8 mouse cellular contexts compared by ENCODE assay signal in genomic region chr13:38503137-38503849, GRCm38 (mm10). TPM values are rescaled to one million over a fixed set of nuclear protein-coding genes. Genes with fewer than 3 reads are reported as not detected.
A peak's percentile ranks its signal among the peaks of the same experiment; 100 is the strongest.
DNase-seq lines count a peak whose midpoint lies in the region; ATAC-seq lines count a peak whose summit lies in the region.

No protein-coding gene starts in this region.

- peak; percentile 38 to 40 for DNase-seq in heart, postnatal 14 days
- DNase-seq in heart, postnatal 25 days (ENCODE audit: low spot score): no peak
- DNase-seq in CD4-positive helper T cell, adult 2 months (ENCODE audit: low read depth, low spot score): peak; percentile 72
- DNase-seq in adrenal gland, postnatal 4 days (ENCODE audit: low spot score in 2 of 2): peak; percentile 30 to 47
- no peak for DNase-seq in layer of hippocampus, adult 9-11 months
- no peak for DNase-seq in cerebellum, postnatal 36 days
- no peak for DNase-seq in left cerebral cortex, adult 18-20 months (ENCODE audit: low spot score in 2 of 2)

- intact Hi-C loops in heart, postnatal 14 days (cut with DNase I): loop anchor here (10.0 kb wide), 1 partner anchor 438 kb away; no protein-coding TSS in a partner anchor
- intact Hi-C loops in heart, postnatal 25 days (cut with DNase I): no loop called here

- ATAC-seq in megakaryocyte progenitor cell, adult 5-6 weeks (replicated peaks; ENCODE audit: poor library complexity): peak; percentile 81

RNA-seq across cellular contexts. Expression of gene Txndc5, which starts 25.3 kb away (rescaled TPM):
- 10 to 100 TPM; 42.0 to 42.3 TPM for total RNA-seq in heart, postnatal 14 days (2021)
- 10 to 100 TPM; 32.3 to 37.4 TPM for total RNA-seq in heart, postnatal 25 days (2021)
- 100 to 1,000 TPM; 237 to 251 TPM for total RNA-seq in adrenal gland, postnatal 4 days (2021)
- 58.2 and 58.3 TPM in 2 replicates for total RNA-seq in megakaryocyte progenitor cell, adult 5-6 weeks (2015)
- total RNA-seq in megakaryocyte progenitor cell, adult 5-6 weeks (2017): 56.3 and 67.4 TPM in 2 replicates
- 10 to 100 TPM; 52.1 to 53.1 TPM for total RNA-seq in left cerebral cortex, adult 18-20 months (2021)

Comparison
In these comparisons a context has a peak if more than half of its experiments do, and no peak if none do; other contexts are left out.
1. DNase-seq: peak in heart, postnatal 14 days (2 of 2), CD4-positive helper T cell, adult 2 months (single experiment) and adrenal gland, postnatal 4 days (2 of 2); none in heart, postnatal 25 days (single experiment), layer of hippocampus, adult 9-11 months (single experiment), cerebellum, postnatal 36 days (0 of 2) and left cerebral cortex, adult 18-20 months (0 of 2).